Mouse (Mus musculus) layer of hippocampus, adult 9-10 months (tissue): ENCODE data around the gene Epn3.
A peak's percentile ranks its signal among the peaks of the same experiment; 100 is the strongest.

Source experiments
- DNase-seq: peaks from one replicate; pipeline ENCODE4 v3.0.0; 2022; ENCODE audit warnings: low spot score

Gene Epn3

GRCm38 (mm10) chr11:94498093-94498996 is 1.4 kb downstream of the Epn3 start:
- peak; percentile 35 for DNase-seq

GRCm38 (mm10) chr11:94495415-94495814 is 4.4 kb downstream of the Epn3 start:
- DNase-seq = no peak

- DNase-seq = no peak
Measured at GRCm38 (mm10) chr11:94491749-94492099, 8.1 kb downstream of the Epn3 start.

- no peak for DNase-seq
Measured at GRCm38 (mm10) chr11:94491035-94491748, 8.6 kb downstream of the Epn3 start.

GRCm38 (mm10) chr11:94489745-94490144 is 10.0 kb downstream of the Epn3 start:
- DNase-seq = no peak

- DNase-seq = no peak
Measured at GRCm38 (mm10) chr11:94488767-94489533, 10.8 kb downstream of the Epn3 start.

GRCm38 (mm10) chr11:94486001-94486400 is 13.8 kb downstream of the Epn3 start, which contains the start of gene Spata20:
Gene Spata20, minus strand, starts transcription at chr11:94486179.
- peak; percentile 87 for DNase-seq

- DNase-seq = no peak
Measured at GRCm38 (mm10) chr11:94485223-94485622, 14.6 kb downstream of the Epn3 start.

GRCm38 (mm10) chr11:94484636-94485035 is 15.1 kb downstream of the Epn3 start:
- DNase-seq = no peak

- DNase-seq = no peak
Measured at GRCm38 (mm10) chr11:94483921-94484320, 15.9 kb downstream of the Epn3 start.

GRCm38 (mm10) chr11:94483436-94483835 is 16.3 kb downstream of the Epn3 start:
- no peak for DNase-seq

- DNase-seq = no peak
Measured at GRCm38 (mm10) chr11:94482738-94483137, 17.0 kb downstream of the Epn3 start.

GRCm38 (mm10) chr11:94481963-94482362 is 17.8 kb downstream of the Epn3 start:
- no peak for DNase-seq

- DNase-seq = no peak
Measured at GRCm38 (mm10) chr11:94480382-94480781, 19.4 kb downstream of the Epn3 start.

- no peak for DNase-seq
Measured at GRCm38 (mm10) chr11:94477651-94478050, 22.1 kb downstream of the Epn3 start.

GRCm38 (mm10) chr11:94475722-94476121 is 24.1 kb downstream of the Epn3 start:
- DNase-seq = no peak

GRCm38 (mm10) chr11:94474544-94474910 is 25.2 kb downstream of the Epn3 start:
- DNase-seq = no peak

GRCm38 (mm10) chr11:94473707-94474543 is 25.8 kb downstream of the Epn3 start, which contains the start of gene Cacna1g:
Gene Cacna1g, minus strand, starts transcription at chr11:94474198.
- peak; percentile 61 for DNase-seq

- no peak for DNase-seq
Measured at GRCm38 (mm10) chr11:94472916-94473706, 26.7 kb downstream of the Epn3 start.

GRCm38 (mm10) chr11:94472585-94472915 is 27.2 kb downstream of the Epn3 start:
- no peak for DNase-seq
